Mouse (Mus musculus) neural tube, embryonic 12.5 days (tissue): ENCODE measurements around the gene Daglb. TPM values are rescaled to one million over a fixed set of nuclear protein-coding genes. Genes with fewer than 3 reads are reported as not detected.

ENCODE experiments used
- ATAC-seq: fragments of 200-750 bp; cut with Nextera tagmentation; 2 replicates; pipeline ENCODE4 v1.8.0; 2017; ENCODE audit warnings: low read depth, mild to moderate bottlenecking, moderate TSS enrichment, moderate library complexity; ENCODE audit not compliant: low FRiP score
- H3K27ac ChIP-seq: fragments of 300-500 bp; sonication (generic); 2 replicates; pipeline ENCODE4 v1.5.1; 2016
- H3K27me3 ChIP-seq: fragments of 300-500 bp; sonication (generic); replicated peaks from 2 replicates; pipeline ENCODE4 v1.6.1; 2016; ENCODE audit warnings: mild to moderate bottlenecking
- H3K36me3 ChIP-seq: fragments of 300-500 bp; sonication (generic); 2 replicates; pipeline ENCODE4 v1.6.1; 2016; ENCODE audit warnings: mild to moderate bottlenecking
- H3K4me1 ChIP-seq: fragments of 300-500 bp; sonication (generic); 2 replicates; pipeline ENCODE4 v1.6.1; 2016
- H3K4me2 ChIP-seq: fragments of 300-500 bp; sonication (generic); replicated peaks from 2 replicates; pipeline ENCODE4 v1.6.1; 2016; ENCODE audit warnings: mild to moderate bottlenecking
- H3K4me3 ChIP-seq: fragments of 300-500 bp; sonication (generic); 2 replicates; pipeline ENCODE4 v1.5.1; 2016
- H3K9ac ChIP-seq: fragments of 300-500 bp; sonication (generic); 2 replicates; pipeline ENCODE4 v1.6.1; 2016; ENCODE audit warnings: mild to moderate bottlenecking
- H3K9me3 ChIP-seq: fragments of 300-500 bp; sonication (generic); 2 replicates; pipeline ENCODE4 v1.6.1; 2016; ENCODE audit warnings: mild to moderate bottlenecking
- WGBS: fragments of 180-500 bp; shearing (Covaris S2); methylation state at CpG from one replicate; pipeline ENCODE4 v1.1.7; 2016; 5-methylcytosine and 5-hydroxymethylcytosine counted together
- polyA plus RNA-seq: library from polyadenylated mRNA; unstranded; fragments of >200 nt; fragmentation: Nextera tagmentation; extraction: Ambion mirVana; gene quantifications from 2 replicates; pipeline ENCODE4 v1.2.1, GENCODE M21; 2016

Daglb gene
- 14.8 and 16.3 TPM in 2 replicates for polyA plus RNA-seq

DNA sequence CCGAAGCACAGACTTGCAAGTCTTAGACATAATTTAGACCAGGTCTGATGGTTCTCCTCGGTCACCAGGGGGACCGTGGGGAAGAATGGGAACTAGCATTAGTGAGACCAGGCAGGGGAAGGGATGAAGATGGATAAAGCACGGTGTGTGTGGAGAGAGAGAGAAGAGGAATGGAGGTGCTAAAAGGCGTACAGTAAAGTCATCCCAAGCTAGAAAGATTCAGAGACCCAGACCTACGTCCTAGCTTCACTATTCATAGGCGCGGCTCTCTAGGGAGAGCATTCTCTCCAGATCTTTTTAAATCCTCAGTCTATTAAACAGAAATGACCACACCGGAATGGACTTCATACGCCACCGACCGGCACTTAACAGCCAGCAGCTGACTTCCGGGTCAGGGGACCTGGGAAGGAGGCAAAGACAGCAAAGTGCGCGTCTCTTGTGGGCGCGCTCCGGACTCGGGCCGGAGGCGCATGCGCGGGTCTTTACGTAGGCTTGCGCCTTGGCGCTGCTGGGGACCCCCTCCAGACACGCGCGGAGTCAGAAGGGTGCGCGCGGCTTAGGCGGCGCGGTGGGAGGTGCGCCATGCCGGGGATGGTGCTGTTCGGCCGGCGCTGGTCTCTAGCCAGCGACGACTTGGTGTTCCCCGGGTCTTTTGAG is at the start of gene Daglb:
Daglb (plus strand) TSS at position 485 of the 657 bp plus-strand sequence.
- Histone ChIP-seq H3K9ac (peak within 1 kb of the TSS; percentile 75), H3K27ac (no peak within 1 kb of the TSS), H3K4me1 (peaks cover 18% of the 10 kb centered on the region), H3K27me3 (no peaks in the 10 kb centered on the region), H3K36me3 (peaks cover 18% of the 10 kb centered on the region), H3K4me2 (peak within 1 kb of the TSS; percentile 90), H3K4me3 (peak within 1 kb of the TSS; percentile 73), H3K9me3 (no peaks in the 10 kb centered on the region)
- 2% methylated on average over 43 of the region's 43 CpGs for WGBS
- ATAC-seq, result peak; percentile 95

GRCm38 (mm10) chr5:143421484-143421883 is 42.9 kb upstream of the Daglb start:
- H3K27me3 ChIP-seq, result no peaks in the 10 kb centered on the region
- no peaks in the 10 kb centered on the region for H3K9me3 ChIP-seq
- H3K36me3 ChIP-seq, result peaks cover 48% of the 10 kb centered on the region
- 90% methylated on average over 4 of the region's 4 CpGs for WGBS
- H3K4me3 ChIP-seq, result no peak overlapping the region
- no peak for ATAC-seq
- H3K4me2 ChIP-seq, result no peak overlapping the region
- no peaks in the 10 kb centered on the region for H3K4me1 ChIP-seq
- no peak overlapping the region for H3K9ac ChIP-seq
- no peak overlapping the region for H3K27ac ChIP-seq

DNA sequence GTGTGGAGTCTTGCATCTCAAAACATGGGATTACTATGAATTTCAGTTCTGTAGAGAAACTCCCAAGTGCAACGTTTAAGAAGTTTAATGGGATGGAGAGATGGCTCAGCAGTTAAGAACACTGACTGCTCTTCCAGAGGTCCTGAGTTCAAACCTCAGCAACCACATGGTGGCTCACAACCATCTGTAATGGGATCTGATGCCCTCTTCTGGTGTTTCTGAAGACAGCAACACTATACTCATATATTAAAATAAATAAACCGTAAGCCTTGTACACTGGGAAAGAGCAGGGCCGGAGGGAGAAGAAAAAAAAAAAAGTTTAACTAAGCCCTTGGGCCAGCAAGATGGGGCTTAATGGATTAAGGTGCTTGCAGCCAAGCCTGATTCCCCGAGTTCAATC is 41.4 kb upstream of the Daglb start:
- Histone ChIP-seq H3K4me3 (no peak overlapping the region), H3K4me2 (no peak overlapping the region), H3K4me1 (no peaks in the 10 kb centered on the region), H3K36me3 (peaks cover 33% of the 10 kb centered on the region), H3K9me3 (no peaks in the 10 kb centered on the region), H3K27me3 (no peaks in the 10 kb centered on the region), H3K27ac (no peak overlapping the region), H3K9ac (no peak overlapping the region)
- 89% methylated on average over 4 of the region's 4 CpGs for WGBS
- no peak for ATAC-seq

- 34% methylated on average over 6 of the region's 6 CpGs for WGBS
Observed at GRCm38 (mm10) chr5:143423899-143424519, 40.4 kb upstream of the Daglb start.

GRCm38 (mm10) chr5:143434421-143434820 is 30.0 kb upstream of the Daglb start:
- H3K9me3 ChIP-seq, result no peaks in the 10 kb centered on the region
- 2% methylated on average over 4 of the region's 4 CpGs for WGBS
- H3K36me3 ChIP-seq, result no peaks in the 10 kb centered on the region
- H3K4me2 ChIP-seq, result no peak overlapping the region
- no peak overlapping the region for H3K9ac ChIP-seq
- H3K27ac ChIP-seq, result no peak overlapping the region
- H3K4me3 ChIP-seq, result no peak overlapping the region
- no peaks in the 10 kb centered on the region for H3K4me1 ChIP-seq
- no peak for ATAC-seq
- no peaks in the 10 kb centered on the region for H3K27me3 ChIP-seq

More at GRCm38 (mm10) chr5:143423899-143424519, 40.4 kb upstream of the Daglb start:
- no peak for ATAC-seq
- H3K27ac ChIP-seq, result no peak overlapping the region
- H3K4me2 ChIP-seq, result no peak overlapping the region
- peaks cover 23% of the 10 kb centered on the region for H3K36me3 ChIP-seq
- H3K4me1 ChIP-seq, result no peaks in the 10 kb centered on the region
- H3K4me3 ChIP-seq, result no peak overlapping the region
- no peak overlapping the region for H3K9ac ChIP-seq
- H3K27me3 ChIP-seq, result no peaks in the 10 kb centered on the region
- no peaks in the 10 kb centered on the region for H3K9me3 ChIP-seq

- no peak for ATAC-seq
- H3K9ac ChIP-seq, result no peak overlapping the region
- no peaks in the 10 kb centered on the region for H3K4me1 ChIP-seq
- no peak overlapping the region for H3K4me3 ChIP-seq
- no peak overlapping the region for H3K4me2 ChIP-seq
- H3K9me3 ChIP-seq, result no peaks in the 10 kb centered on the region
- no peaks in the 10 kb centered on the region for H3K36me3 ChIP-seq
- no peak overlapping the region for H3K27ac ChIP-seq
- no peaks in the 10 kb centered on the region for H3K27me3 ChIP-seq
- 71% methylated on average over 3 of the region's 3 CpGs for WGBS
Observed at GRCm38 (mm10) chr5:143441298-143441697, 23.1 kb upstream of the Daglb start.

DNA sequence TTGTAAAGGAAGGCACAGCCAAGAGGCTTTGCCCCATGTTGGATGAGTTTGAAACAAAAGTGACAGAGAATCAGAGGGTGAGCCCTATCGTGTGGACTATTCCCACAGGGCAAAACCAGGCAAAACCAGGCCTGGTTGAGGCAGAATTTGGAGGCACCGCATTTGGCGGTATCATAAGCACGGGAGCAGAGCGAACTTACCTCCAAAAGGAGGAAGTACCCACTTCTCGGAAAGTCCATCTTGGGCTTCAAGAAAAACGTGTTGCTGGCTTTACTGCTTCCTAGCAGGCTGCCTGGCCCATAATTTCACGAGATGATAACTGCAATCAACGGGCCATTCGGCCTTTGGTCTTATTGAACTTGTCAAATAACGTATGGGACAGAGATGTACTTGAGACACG is 22.6 kb upstream of the Daglb start:
- no peaks in the 10 kb centered on the region for H3K27me3 ChIP-seq
- no peak overlapping the region for H3K4me3 ChIP-seq
- no peak overlapping the region for H3K4me2 ChIP-seq
- whole genome bisulfite sequencing, result 86% methylated on average over 12 of the region's 12 CpGs
- no peaks in the 10 kb centered on the region for H3K9me3 ChIP-seq
- H3K4me1 ChIP-seq, result no peaks in the 10 kb centered on the region
- H3K27ac ChIP-seq, result no peak overlapping the region
- ATAC-seq, result no peak
- H3K36me3 ChIP-seq, result no peaks in the 10 kb centered on the region
- H3K9ac ChIP-seq, result no peak overlapping the region

- H3K27ac ChIP-seq, result no peak overlapping the region
- no peaks in the 10 kb centered on the region for H3K9me3 ChIP-seq
- H3K9ac ChIP-seq, result peak overlapping the region; percentile 75
- peaks cover 18% of the 10 kb centered on the region for H3K4me1 ChIP-seq
- no peaks in the 10 kb centered on the region for H3K27me3 ChIP-seq
- no peak for ATAC-seq
- peaks cover 17% of the 10 kb centered on the region for H3K36me3 ChIP-seq
- 82% methylated on average over 11 of the region's 11 CpGs for WGBS
- H3K4me2 ChIP-seq, result peak overlapping the region; percentile 90
- peak overlapping the region; percentile 73 for H3K4me3 ChIP-seq
Observed at GRCm38 (mm10) chr5:143463671-143464070, 713 bp upstream of the Daglb start.

DNA sequence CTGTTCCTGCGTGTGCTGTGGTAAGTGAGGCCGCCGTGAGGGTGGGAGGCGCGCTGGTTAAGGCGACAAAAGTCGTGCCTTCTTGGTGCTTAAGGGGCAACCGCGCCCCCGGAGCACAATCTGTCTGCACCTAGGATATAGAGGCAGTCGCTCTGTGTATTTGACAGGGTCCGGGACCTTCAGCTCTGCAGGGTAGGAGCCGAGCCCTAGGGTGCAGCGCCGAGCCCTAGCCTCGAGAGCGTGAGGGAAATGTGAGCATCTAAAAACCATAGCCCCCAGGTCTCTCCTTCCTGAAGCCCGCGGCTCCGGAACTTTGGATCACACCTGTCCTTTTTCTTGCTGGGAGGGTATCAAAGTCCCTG is 354 bp downstream of the Daglb start:
- no peak; the same call in 1 of the 2 replicates for ATAC-seq
- H3K4me1 ChIP-seq, result peaks cover 18% of the 10 kb centered on the region
- H3K27me3 ChIP-seq, result no peaks in the 10 kb centered on the region
- H3K9me3 ChIP-seq, result no peaks in the 10 kb centered on the region
- under 1% methylated on average over 20 of the region's 20 CpGs for WGBS
- H3K27ac ChIP-seq, result no peak overlapping the region
- H3K4me2 ChIP-seq, result peak overlapping the region; percentile 90
- H3K9ac ChIP-seq, result peak overlapping the region; percentile 75
- H3K36me3 ChIP-seq, result peaks cover 23% of the 10 kb centered on the region
- H3K4me3 ChIP-seq, result peak overlapping the region; percentile 73

- H3K9ac ChIP-seq, result peak overlapping the region; percentile 75
- H3K9me3 ChIP-seq, result no peaks in the 10 kb centered on the region
- H3K4me2 ChIP-seq, result peak overlapping the region; percentile 90
- peaks cover 18% of the 10 kb centered on the region for H3K4me1 ChIP-seq
- H3K27ac ChIP-seq, result no peak overlapping the region
- WGBS, result 39% methylated on average over 23 of the region's 23 CpGs
- H3K4me3 ChIP-seq, result peak overlapping the region; percentile 73
- H3K36me3 ChIP-seq, result peaks cover 25% of the 10 kb centered on the region
- no peaks in the 10 kb centered on the region for H3K27me3 ChIP-seq
- ATAC-seq, result no peak
Observed at GRCm38 (mm10) chr5:143465156-143466085, 1.0 kb downstream of the Daglb start.

GRCm38 (mm10) chr5:143466891-143467669 is 2.7 kb downstream of the Daglb start:
- H3K27ac ChIP-seq, result no peak overlapping the region
- no peak overlapping the region for H3K4me3 ChIP-seq
- peaks cover 18% of the 10 kb centered on the region for H3K4me1 ChIP-seq
- no peak overlapping the region for H3K4me2 ChIP-seq
- 95% methylated on average over 23 of the region's 23 CpGs for WGBS
- no peak for ATAC-seq
- peaks cover 34% of the 10 kb centered on the region for H3K36me3 ChIP-seq
- H3K27me3 ChIP-seq, result no peaks in the 10 kb centered on the region
- H3K9me3 ChIP-seq, result no peaks in the 10 kb centered on the region
- H3K9ac ChIP-seq, result no peak overlapping the region
